In the genomic region with DNA sequence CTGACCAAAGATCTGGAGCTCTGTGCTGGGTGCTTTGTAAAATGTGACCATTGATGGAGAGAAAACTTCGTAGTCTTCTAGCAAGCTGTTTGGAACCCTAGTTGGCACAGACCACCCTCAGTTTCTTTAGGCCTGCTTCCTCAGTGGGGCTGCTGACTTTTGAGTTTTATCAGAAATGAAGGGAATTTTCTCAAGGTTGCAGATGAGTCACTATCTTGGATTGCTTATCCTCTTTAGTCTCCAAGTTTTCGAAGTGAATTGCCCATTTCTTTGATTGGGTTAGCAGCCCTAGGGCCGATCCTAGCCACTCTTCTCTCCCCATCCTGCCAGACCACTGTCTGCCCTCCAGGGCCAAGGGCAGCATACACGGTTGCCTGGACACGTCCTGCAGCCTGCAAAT, we compare ENCODE assay signal across 18 mouse cellular contexts. TPM values are rescaled to one million over a fixed set of nuclear protein-coding genes. Genes with fewer than 3 reads are reported as not detected.
DNase-seq lines count a peak whose midpoint lies in the region; ATAC-seq lines count a peak whose summit lies in the region.
"Had no signal": no experiment of that assay in that cellular context is flagged by ENCODE, and none has a peak within 500 bp of the region (broad histone marks: within the 10 kb centered on the region; RNA-seq: fewer than 3 reads in every experiment).

No protein-coding gene starts in this region.

- intact Hi-C loops in heart, postnatal 14 days (cut with DNase I): no loop called here

- peak; percentile 74 for DNase-seq in heart, adult 11 months
- no peak for DNase-seq in heart, postnatal 14 days
- peak; percentile 34 for DNase-seq in ovary, adult 18-20 months (ENCODE audit: low spot score)
- DNase-seq in ovary, postnatal 36 days (ENCODE audit: low spot score): no peak
- peak; percentile 64 for DNase-seq in NIH3T3 (ENCODE audit: low read depth)
- DNase-seq in cerebellum, postnatal 25 days: no peak
- DNase-seq: adrenal gland, adult 8-10 months; adrenal gland, postnatal 25 days; B cell, adult 2 months; cerebellum, adult 11-12 months; cerebellum, adult 8-10 months; cerebellum, postnatal 10 days; gastrocnemius, postnatal 25 days; heart, postnatal 10 days; heart, postnatal 4 days had no signal

- ATAC-seq in granulocyte monocyte progenitor cell, adult 5-6 weeks (replicated peaks; ENCODE audit: poor library complexity, severe bottlenecking): no peak
- ATAC-seq: activated CD4-positive, CD25-positive, alpha-beta regulatory T cell, adult 4 months; forebrain, embryonic 15.5 days had no signal

RNA-seq across cellular contexts. Expression of a gene that starts 39.3 kb away (rescaled TPM):
- 10 to 100 TPM; 61.6 to 69.5 TPM for total RNA-seq in heart, postnatal 14 days (2021)
- 19.3 and 19.6 TPM in 2 replicates for total RNA-seq in granulocyte monocyte progenitor cell, adult 5-6 weeks (2014; fragmentation: Nextera tagmentation)
- total RNA-seq in granulocyte monocyte progenitor cell, adult 5-6 weeks (2017): 40.6 and 60.0 TPM in 2 replicates

Comparison
In these comparisons a context has a peak if more than half of its experiments do, and no peak if none do; other contexts are left out.
1. DNase-seq: peak in heart, adult 11 months (single experiment), ovary, adult 18-20 months (single experiment) and NIH3T3 (single experiment); none in heart, postnatal 14 days (0 of 2), ovary, postnatal 36 days (single experiment) and cerebellum, postnatal 25 days (0 of 2).